Mouse (Mus musculus) megakaryocyte, embryonic 14.5 days (primary cell): ENCODE data around the gene Tab2.

Source experiments
- FLI1 ChIP-seq: IDR thresholded peaks from 2 replicates; pipeline ENCODE4 v1.6.1; 2012; ENCODE audit warnings: low read length, inconsistent platforms, mixed read lengths
- GATA1 ChIP-seq: IDR thresholded peaks from 3 replicates; pipeline ENCODE4 v1.6.1; 2012; ENCODE audit warnings: mixed read lengths, low read length, inconsistent platforms, borderline replicate concordance

- TF ChIP-seq GATA1 (no peak), FLI1 (no peak)
Observed at GRCm38 (mm10) chr10:7861259-7861936, 94.6 kb downstream of the Tab2 start.
